Mouse (Mus musculus) MEL-GATA-1-ER (cell line): ENCODE data around the gene Cby3.
"Not testable (repeated sequence)": the region's sequence is repeated elsewhere in the genome, so short reads cannot be mapped to it uniquely, and the experiment has no call there.

Source experiments
- DNase-seq: peaks from one replicate; pipeline ENCODE4 v3.0.0-alpha.2; 2012; ENCODE audit warnings: low read depth; ENCODE audit errors: extremely low read depth

The Cby3 gene

DNA sequence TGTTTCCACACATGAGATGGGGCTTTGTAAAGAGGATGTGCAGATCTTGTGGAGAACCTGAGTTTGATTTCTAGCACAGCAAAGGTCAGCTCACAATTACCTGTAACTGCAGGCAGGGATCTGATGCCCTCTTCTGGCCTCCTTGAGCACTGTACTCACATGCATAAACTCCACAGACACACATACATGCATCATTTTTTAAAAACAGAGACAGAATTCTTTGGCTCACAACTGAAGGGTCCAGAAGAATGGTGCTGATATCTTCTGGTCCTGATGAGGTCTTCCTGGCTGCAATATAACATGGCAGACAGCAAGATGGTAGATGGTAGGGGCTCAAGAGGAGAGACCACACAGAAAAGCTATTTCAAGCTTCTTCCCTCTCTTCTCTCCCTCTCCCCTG, at the start of gene Cby3:
TSS of gene Cby3 (plus strand) at position 301 of the 400 bp plus-strand sequence.
- DNase-seq: no peak

DNA sequence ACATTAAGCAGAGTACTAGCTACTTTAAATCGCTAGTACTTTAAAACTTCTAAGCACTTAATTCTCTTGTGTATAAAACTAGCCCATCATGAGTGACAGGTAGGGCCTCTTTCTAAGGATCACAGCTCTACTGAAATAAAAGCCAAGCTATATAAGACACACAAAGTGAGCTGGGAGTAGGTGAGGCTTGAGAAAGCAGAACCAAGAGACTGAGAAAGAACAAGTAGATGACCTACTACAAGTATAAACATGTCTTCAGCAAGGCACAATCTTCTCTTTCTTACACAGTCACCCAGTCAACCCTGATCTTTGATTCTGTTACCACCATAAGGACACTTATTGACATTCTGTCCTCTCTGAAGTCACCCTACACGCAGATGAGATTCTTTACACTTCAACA, 41.5 kb upstream of the Cby3 start:
- DNase-seq: no peak

DNA sequence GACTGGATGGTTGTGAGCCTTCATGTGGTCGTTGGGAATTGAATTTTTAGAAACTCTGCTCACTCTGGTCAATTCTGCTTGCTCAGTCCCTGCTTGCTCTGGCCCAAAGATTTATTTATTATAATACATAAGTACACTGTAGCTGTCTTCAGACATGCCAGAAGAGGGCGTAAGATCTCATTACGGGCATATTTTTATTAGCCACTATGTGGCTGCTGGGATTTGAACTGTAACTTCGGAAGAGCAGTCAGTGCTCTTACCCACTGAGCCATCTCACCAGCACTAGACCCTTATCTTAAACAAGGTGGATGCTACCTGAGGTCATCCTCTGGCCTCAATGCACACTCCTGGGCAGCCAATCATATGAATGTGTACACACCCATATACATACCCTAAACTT, 34.9 kb upstream of the Cby3 start:
- not testable (repeated sequence) for DNase-seq

DNA sequence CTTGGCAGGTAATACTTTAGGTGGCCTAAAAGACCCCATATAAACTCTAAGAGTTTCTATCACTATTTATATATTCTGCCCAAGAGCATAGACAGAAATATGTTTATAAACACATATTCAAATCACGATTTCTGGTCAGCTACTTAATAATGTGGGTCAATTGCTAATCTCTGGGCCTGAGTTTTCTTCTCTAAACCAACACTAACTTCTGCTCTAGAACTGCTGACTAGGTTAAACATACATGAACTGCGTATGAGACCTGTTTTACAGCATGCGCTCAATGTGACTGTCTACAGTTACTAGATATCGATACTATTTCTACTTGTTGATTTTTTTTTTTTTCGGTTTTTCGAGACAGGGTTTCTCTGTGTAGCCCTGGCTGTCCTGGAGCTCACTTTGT, 33.0 kb upstream of the Cby3 start:
- no peak for DNase-seq

DNA sequence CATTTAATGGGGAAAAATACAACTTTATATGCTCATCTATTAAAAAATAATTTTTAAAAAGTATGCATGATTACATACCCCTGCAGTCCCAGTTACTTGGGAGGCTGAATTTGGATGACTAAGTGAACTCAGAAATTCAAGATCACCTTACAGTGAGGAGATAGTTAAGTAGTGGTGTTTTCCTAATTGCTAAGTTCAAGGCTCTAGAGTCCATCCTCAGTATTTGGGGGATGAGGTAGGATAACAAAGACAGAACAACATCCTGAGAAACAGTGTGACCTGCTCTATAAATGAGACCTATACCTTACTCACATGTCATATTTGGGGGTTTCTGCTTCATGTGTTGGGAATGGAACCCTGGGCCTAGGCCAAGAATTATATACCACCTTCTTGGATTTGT, 31.9 kb upstream of the Cby3 start:
- DNase-seq: no peak

DNA sequence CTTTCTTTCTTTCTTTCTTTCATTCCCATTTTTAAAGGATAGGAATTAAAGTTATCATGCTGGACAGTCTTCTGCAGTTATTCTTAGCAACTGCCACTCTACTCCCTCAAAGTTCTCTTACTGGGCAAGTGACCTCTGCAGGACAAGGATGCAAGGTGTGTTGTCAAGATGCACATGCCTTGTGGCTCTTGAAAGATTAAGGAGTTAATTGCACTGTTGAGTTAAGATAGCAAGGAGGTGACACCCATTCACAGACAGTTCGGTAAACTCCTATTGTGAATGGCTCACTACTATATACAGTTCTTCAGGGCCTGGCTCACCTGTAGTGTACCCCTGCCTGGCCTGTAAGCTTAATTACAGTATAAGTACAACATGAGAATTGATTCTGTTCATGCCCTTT, 30.4 kb upstream of the Cby3 start:
- no peak for DNase-seq

DNA sequence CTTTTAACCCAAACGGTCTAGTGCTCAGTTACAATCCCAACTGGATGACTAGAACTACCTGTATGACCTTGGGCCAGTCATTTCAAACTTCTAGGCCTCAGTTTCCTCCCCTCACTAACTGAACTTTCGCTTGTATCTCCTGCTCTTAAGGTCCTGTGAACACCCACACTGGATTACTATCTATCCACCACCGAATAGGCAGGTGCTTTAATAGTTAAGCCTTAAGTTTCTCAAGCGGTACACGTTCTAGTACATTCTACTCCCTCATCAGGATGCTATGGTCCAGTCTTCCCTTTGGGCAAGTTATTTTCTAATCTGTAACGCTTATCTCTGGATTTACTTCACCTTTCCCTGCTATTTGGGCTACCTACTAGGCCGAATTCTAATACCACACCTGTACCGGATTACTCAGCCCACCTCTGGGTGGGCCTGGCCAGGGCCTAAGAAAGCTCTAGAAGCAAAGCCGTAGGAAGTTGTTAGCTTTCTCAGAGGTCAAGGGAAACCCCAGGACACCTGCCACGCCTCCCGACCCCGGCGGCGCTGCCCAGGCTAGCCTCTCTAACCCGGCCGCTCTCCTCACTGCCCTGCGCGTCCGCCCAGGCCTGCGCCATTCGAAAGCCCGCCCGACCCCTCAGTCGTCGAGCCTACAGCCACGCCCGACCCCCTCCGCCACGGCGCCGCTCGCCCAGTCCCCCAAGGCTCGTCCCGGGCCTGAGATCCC, 29.4 kb upstream of the Cby3 start:
- DNase-seq: no peak

DNA sequence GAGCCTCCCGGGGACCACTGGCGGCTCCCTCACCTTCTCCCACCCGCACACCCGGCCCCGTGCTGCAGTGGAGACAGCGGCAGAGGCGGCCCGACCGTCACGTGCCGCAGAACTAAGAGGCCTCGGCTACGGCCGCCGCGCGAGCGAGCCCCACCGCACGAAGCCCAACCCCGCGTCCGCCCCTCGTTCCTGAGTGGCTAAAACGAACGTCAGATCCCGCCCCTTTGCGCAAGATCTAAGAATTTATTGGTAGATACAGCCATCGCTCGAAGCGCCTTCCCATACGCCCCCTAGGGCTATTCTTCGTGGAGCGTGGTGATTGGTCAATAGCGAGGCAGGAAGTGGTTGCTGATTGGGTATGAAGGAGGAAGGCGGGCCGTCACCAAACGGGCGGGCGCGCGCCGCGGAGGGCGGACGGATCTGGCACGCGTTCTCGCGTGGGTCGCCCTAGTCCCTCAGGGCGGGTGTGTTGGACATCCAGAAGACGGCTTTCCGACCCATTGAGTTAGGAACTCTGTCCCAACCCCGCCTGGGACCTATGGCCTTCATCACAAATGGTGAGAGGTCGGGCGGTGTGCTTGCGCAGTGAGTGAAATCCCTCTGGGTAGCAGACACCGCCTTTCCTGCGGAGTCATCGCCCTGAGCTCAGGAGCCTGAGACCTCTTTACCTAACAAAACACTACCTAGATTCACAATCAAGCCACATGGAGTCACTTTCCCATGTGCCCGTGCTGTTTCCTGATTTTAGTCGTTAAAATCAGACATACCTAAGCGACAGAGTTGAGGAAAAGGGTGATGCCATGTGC, 28.6 kb upstream of the Cby3 start, which contains the start of gene Canx:
TSS of gene Canx (minus strand) at position 178 of the 806 bp plus-strand sequence.
- peak; percentile 97 for DNase-seq

DNA sequence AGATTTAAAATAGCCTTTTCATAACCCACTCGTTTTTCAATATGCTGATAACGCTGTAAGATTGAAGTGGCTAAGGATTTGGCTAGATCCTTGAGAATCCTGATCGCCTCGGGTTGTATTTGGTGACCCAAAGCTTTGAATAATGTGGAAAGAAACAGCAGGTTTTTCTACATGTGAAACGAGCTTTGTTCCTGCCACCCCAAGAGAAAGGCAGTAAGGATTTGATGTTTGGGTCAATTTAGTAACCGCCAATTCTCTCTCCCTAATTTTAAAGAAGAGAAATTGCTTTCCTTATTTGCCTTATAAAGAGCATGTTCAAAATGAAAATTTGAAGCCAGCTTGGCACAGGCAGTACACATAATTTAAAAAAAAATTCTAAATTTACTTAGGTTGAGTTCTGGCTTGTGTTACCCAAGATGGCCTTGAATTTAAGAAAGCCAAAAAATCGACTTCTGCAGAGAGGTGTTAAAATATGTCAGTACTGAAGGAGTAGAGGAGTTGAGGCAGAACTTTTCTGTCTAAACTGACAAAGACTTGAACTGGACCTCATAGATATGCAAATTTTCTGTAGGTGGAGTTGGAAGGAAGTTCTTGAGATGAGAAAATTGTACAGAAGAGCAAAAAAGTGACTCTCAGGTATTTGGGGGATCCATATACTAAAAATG, 27.8 kb upstream of the Cby3 start:
- DNase-seq: no peak

DNA sequence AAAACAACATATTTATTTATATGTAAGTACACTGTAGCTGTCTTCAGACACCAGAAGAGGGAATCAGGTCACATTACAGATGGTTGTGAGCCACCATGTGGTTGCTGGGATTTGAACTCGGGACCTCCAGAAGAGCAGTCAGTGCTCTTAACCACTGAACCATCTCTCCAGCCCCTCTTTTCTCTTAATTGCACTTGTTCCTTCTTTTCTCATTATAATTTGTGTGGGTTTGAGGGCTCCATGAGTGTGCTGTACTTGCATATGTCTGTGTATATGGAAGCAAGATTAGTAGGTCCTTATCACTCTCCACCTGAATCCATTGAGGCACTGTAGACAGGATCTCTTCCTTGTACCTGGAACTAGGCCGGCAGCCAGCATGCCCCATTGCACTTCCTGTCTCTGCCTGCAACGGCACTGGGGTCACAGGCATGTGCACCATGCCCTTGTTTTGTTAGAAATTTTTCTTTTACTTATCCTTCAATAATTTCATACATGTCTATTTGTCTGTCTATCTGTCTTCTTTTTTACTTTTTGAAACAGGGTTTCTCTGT, 26.1 kb upstream of the Cby3 start:
- no peak for DNase-seq

DNA sequence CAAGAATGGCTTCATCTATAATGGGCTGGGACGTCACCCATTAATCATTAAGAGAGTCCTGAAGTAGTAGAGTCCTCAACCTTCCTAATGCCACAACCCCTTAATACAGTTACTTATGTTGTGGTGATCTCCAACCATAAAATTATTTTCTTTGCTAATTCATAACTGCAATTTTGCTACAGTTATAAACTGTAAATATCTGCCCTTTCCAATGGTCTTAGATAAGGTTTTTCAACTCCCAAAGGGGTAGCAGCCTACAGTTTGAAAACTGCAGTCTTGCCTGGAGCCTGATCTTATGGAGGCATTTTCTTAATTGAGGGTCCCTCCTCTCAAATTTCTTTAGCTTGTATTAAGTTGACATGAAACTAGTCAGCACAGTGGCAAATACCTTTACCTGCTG, 24.9 kb upstream of the Cby3 start:
- no peak for DNase-seq

DNA sequence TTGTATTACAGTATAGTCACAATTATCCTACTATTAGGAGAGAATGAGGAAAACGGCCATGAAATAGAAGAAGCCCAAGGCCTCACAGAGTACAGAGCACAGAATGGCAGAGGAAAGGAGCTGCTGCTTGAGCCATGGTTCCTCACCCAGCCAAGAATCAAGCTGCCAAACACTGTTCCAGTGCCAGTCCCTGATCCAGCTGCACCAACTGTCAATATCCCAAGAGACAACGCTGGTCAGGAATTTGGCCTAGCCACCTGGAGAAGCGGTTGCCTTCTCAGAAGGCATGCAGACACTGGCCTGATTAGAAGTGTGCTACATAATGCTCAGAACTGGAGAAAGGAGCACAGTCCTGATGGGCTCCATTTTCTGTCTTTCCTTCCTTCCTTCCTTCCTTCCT, 21.1 kb upstream of the Cby3 start:
- DNase-seq: no peak

DNA sequence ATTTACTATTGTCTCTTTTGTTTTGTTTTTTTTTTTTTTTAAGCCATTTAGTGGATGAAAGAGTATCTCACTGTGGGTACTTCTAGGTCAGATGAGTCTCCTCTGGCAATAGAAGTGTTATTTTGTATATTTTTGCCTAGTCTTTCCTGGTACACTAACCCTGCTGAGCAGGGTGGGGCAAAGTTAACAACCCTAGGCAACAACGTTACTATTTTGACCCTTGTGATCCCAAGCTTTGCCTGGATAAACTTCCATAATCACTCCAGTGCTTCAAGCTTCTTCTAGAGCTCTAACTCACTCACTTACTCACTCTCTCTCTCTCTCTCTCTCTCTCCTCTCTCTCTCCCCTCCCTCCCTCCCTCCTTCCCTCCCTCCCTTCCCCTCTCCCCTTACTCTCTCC, 18.1 kb upstream of the Cby3 start:
- DNase-seq: no peak

DNA sequence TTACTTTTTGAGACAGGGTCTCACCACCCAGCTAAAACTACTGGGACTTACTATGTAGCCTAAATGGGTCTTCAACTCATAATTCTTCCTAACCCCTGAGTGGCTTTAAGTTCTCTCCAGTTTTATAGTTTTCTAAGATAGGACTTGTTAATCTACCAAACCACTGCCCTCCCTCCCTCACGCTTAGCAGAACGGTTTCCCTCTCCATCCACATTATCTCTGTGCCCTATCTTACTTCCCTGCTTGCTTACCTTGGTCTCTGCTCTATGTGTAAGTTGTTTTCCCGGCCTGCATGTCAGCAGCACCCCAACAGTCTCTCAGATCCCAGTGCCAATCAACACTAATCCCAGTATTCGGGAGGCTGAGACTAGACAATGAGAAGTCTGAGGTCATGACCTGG, 17.4 kb upstream of the Cby3 start:
- DNase-seq: no peak

DNA sequence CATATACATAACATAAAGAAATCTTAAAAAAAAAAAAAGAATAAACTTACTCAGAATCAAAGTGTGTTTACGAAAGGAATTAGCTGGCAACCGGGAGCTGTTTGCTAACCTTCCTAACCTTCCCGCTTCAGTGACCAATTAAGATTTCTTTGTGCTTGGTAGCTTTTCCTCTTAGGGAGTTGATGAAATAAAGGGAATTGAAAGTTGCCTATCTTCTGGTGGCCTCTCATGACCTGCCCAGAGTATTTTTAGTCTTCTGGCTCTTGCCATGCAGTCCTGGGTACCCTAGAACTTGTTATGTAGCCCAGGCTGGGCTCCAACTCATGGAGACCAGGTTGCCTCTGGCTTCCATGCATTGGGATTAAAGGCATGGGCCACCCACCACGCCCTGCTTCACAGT, 8.8 kb upstream of the Cby3 start:
- no peak for DNase-seq

DNA sequence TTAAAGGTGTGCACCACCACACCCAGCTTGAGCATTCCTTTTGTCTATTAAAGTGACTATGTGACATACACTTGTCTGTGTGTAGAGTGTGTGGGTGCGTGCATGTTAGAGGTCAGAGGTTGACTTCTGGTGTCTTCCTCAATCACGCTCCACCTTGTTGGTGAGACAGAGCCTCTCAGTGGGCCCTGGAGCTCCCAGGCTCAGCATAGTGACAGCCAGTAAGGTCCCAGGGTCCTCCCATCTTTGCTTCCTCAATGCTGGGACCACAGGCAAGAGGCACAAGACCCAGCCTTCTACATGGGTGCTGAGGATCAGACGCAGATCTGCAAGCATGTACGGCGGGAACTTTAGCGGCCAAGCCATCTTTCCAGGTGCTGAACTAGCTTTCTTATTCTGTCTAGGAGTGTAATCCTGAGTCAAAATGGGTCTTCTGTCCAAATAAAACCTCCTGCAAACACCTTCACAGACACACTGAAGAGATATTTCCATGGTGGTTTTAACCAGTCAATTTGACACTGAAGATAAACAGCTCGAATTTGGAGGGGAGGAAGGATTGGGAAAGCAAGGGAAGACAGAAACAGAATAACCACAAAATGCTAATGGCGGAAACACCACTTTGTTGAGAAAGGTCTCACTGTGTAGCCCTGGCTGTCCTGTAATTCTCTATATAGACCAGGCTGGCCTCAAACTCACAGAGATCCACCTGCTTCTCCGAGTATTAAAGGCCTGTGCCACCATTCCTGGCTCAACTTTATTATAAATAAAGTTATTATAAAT, 7.8 kb upstream of the Cby3 start:
- DNase-seq: no peak

DNA sequence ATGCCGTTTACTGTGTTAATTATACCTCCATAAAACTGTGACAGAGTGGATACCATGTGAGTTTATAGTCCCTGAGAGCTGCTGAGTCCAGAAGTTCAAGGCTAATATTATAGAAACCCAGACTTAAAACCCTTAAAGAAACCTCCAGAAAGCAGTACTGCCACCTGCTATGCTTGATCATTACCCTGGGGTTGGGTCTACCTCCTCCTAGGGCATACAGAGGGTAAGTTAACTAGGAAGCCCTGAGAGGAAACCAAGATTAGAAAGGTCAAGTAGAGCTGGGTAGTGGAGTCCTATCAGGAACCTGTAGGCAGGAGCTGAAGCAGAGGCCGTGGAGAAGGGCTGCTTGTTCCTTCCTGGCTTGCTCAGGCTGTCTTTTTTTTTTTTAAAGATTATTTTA, 2.1 kb upstream of the Cby3 start:
- no peak for DNase-seq

DNA sequence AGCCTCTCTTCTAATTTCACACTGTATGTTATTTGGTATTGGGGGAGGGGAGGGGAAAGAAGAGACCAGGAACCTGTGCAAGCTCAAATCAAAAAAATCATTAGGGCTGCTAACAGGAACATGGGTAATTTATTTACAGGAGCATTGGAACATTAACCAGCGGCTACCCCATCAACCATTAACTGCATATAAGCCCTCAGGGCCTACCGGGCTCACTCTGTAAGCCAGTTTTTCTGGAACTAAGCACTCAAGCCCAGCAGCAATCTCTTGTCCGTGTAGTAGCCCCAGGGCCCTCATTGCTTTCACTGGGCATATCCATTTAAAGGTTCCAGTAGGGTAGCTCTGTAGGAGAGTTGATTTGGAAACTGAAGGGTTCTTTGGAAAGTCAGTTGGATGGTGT, 589 bp downstream of the Cby3 start:
- no peak for DNase-seq

DNA sequence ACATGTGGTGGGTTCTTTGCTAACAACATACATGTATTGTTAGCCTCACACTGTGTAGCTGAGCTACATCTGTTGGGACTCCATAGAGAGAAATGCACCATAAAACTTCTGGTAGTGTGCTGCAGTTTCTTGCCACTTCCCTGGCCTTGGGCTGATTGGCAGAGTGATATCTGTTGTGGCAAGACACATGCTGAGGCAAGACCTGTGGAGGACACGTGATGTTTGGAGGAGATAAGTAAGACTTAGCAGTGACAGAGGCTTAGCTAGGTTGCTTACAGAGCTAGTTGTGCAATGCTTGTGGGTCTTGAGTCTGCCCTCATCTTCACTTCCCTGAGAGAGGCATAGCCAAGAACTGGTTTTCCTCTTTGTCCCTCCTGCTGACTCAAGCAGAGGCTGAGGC, 1.1 kb downstream of the Cby3 start:
- no peak for DNase-seq

DNA sequence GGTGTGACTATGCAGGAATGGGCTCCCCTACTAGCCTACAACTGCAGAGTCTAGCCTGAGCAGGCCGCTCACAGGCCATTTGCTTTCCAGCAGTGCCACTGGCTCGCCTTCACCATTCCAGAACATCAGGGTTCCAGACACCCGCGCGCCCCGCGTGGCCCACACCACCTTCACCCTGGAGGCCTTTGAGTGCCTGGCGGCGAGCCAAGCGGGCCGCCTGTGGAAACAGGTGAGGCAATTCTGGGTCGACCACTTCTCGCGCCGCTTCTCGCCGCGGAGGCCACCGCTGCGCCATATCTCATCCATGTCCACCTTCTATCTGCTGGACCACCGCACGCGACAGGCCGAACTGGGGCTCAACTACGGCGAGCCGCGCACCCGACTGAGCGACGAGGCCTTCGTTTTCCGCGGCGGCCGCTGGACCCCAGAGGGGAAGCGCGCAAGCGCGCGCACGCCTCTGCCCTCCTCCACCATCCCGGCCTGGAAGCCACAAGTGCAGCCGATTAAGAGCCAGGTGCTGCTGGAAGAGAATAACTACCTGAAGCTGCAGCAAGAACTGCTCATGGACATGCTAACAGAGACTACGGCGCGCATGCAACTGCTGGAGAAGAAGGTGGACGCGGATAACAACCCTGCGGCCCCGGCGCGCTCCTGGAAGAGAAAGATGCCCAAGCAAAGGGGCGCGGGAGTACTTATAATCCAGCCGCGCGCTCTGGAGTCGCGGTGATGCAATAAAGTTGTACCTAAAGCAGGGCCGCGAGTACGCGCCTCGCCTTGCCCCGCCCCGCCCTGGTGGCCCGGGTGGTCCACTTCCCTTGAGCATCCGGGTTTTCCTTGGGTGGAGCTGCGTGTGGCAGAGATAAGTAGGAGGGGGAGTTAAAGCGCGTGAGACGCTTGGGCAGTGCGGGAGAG, 4.9 kb downstream of the Cby3 start:
- peak; percentile 68 for DNase-seq
